Mouse (Mus musculus) cerebellum, adult 2 months (tissue): Measurements from ENCODE around the gene Crlf1. TPM values are rescaled to one million over a fixed set of nuclear protein-coding genes. Genes with fewer than 3 reads are reported as not detected.
"Not testable (repeated sequence)": the region's sequence is repeated elsewhere in the genome, so short reads cannot be mapped to it uniquely, and the experiment has no call there.

Experiments
- DNase-seq, 2 experiments: peaks; one replicate each; pipeline ENCODE4 v3.0.0; 2021
- H3K27ac ChIP-seq: fragments of 200-500 bp; 2 replicates; pipeline ENCODE4 v1.5.1; 2012; ENCODE audit warnings: low read length, control low read depth, inconsistent platforms; ENCODE audit not compliant: insufficient read depth
- H3K27me3 ChIP-seq: fragments of 200-500 bp; 2 replicates; pipeline ENCODE4 v1.6.1; 2012; ENCODE audit warnings: inconsistent platforms, mild to moderate bottlenecking, low read length, moderate library complexity; ENCODE audit not compliant: control insufficient read depth, insufficient read depth
- H3K4me1 ChIP-seq: fragments of 200-500 bp; 2 replicates; pipeline ENCODE4 v1.6.1; 2011; ENCODE audit warnings: low read length; ENCODE audit not compliant: control insufficient read depth, insufficient read depth
- H3K4me3 ChIP-seq: fragments of 200-500 bp; replicated peaks from 2 replicates; pipeline ENCODE3; 2011; ENCODE audit warnings: mild to moderate bottlenecking, low read depth, low read length, control low read depth; ENCODE audit not compliant: insufficient read depth
- CTCF ChIP-seq: fragments of 200-500 bp; IDR thresholded peaks from 2 replicates; pipeline ENCODE4 v1.5.1; 2011; ENCODE audit warnings: low read depth, mild to moderate bottlenecking, control low read depth, low read length, moderate library complexity, borderline replicate concordance; ENCODE audit not compliant: insufficient read depth
- POLR2A ChIP-seq: fragments of 200-500 bp; IDR thresholded peaks from 2 replicates; pipeline ENCODE4 v1.6.1; 2011; ENCODE audit warnings: low read length, control low read depth, borderline replicate concordance; ENCODE audit not compliant: insufficient read depth
- WGBS: fragments of 180-500 bp; shearing (Covaris S2); methylation state at CpG from one replicate; pipeline ENCODE4 v1.1.7; 2018; 5-methylcytosine and 5-hydroxymethylcytosine counted together
- polyA plus RNA-seq: library from polyadenylated mRNA; depleted of rRNA; stranded (reverse); fragments of >200 nt; gene quantifications from 2 replicates; pipeline ENCODE4 v1.2.3, GENCODE M21; 2012

Crlf1 gene
- polyA plus RNA-seq, 1 experiment = 4.0 TPM

DNA sequence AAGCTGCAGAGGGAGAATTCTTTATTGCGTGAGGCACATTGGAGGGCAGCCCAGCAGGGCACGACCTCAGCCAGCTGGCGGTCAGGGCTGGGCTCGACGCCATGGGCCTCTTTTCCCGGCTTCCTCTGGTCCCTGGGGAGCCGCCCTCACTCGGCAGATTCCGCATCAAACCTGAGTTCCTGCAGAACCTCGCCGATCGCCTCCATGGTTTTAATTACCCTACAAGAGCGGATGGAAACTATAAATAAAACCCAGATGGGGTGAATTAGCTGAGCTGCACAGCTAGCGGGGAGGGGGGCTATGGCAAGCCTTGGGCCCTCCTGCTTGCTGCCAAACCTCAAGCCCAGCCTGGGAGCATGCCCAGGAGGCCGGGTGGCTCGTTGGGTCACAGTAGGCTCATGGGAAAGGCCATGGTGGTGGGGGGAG lies 11.3 kb downstream of the Crlf1 start:
- Histone ChIP-seq H3K27me3 (no peaks in the 10 kb centered on the region), H3K4me3 (no peak overlapping the region), H3K27ac (no peak overlapping the region), H3K4me1 (peaks cover 31% of the 10 kb centered on the region)
- WGBS = 8% methylated on average over 16 of the region's 16 CpGs
- TF ChIP-seq POLR2A = no peak
- no peak for TF ChIP-seq CTCF
- DNase-seq = peak; percentile 62 to 67

GRCm38 (mm10) chr8:70504851-70505250 lies 11.9 kb downstream of the Crlf1 start:
- Histone ChIP-seq H3K27me3 (no peaks in the 10 kb centered on the region), H3K4me3 (no peak overlapping the region), H3K27ac (no peak overlapping the region), H3K4me1 (peaks cover 33% of the 10 kb centered on the region)
- DNase-seq = peak; percentile 79 to 86
- TF ChIP-seq POLR2A (no peak), CTCF (peak; percentile 87)
- WGBS = 49% methylated on average over 3 of the region's 3 CpGs

DNA sequence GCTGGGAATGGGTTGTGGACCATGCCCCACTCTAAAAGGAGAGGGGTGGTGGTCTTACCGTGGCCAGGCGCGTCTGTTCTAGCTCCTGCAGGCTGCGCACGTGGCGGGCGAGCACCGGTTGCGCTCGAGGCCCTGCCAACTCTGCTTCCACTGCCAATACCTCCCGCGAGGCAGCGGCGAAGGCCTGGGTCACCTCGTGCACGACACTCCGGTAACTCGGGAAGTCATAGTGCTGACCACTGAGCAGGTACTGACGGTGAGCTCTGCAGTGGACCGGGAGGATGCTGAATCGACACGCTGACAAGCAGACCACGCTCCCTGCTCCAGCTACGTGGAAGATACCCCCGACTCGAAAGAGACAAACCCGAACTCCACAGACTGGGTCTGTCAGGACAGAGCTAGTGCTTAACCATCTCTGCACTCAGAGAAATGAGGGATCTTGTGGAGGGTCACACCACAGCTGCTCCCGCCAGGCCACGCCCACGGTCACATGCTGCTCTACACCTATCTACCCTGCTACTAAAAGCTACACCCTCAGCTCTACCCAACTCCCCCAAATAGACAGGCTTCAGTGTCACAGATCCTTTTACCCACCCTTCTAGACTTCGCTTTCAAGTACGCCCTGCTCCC lies 12.9 kb downstream of the Crlf1 start:
- WGBS = 5% methylated on average over 32 of the region's 32 CpGs
- Histone ChIP-seq H3K27me3 (no peaks in the 10 kb centered on the region), H3K27ac (no peak overlapping the region), H3K4me1 (peaks cover 33% of the 10 kb centered on the region), H3K4me3 (peak overlapping the region; percentile 72)
- no peak for TF ChIP-seq POLR2A
- no peak for TF ChIP-seq CTCF
- peak in 1 of 2 experiments; percentile 45 for DNase-seq

GRCm38 (mm10) chr8:70506328-70507026 lies 13.5 kb downstream of the Crlf1 start, which contains the start of gene Rex1bd:
Rex1bd (minus strand) TSS chr8:70506752.
- Histone ChIP-seq H3K4me1 (peaks cover 27% of the 10 kb centered on the region), H3K4me3 (peak within 1 kb of the TSS; percentile 72)

DNA sequence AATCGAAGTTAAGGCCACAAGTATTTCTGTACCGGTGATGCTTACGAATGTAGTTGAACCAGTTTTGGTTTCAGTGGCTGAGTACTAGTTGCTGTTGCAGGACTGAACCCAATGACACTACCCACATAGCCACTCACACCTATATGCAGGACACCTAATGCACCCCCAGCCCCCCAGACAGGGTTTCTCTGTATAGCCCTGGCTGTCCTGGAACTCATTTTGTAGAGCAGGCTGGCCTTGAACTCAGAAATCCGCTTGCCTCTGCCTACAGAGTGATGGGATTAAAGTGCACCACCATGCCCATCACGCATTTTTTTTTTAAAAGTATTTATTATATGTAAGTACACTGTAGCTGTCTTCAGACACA lies 14.1 kb downstream of the Crlf1 start:
- TF ChIP-seq POLR2A (no peak), CTCF (no peak)
- WGBS = 70% methylated on average over 5 of the region's 5 CpGs
- Histone ChIP-seq H3K4me3 (no peak overlapping the region), H3K27me3 (no peaks in the 10 kb centered on the region), H3K4me1 (peaks cover 23% of the 10 kb centered on the region), H3K27ac (no peak overlapping the region)
- DNase-seq = no peak

More at GRCm38 (mm10) chr8:70506328-70507026, 13.5 kb downstream of the Crlf1 start, which contains the start of gene Rex1bd:
- Histone ChIP-seq H3K27me3 (no peaks in the 10 kb centered on the region), H3K27ac (no peak within 1 kb of the TSS)
- peak; percentile 69 for TF ChIP-seq CTCF
- peak; percentile 64 for TF ChIP-seq POLR2A
- 3% methylated on average over 40 of the region's 40 CpGs for WGBS
- DNase-seq = peak; percentile 93 to 96

GRCm38 (mm10) chr8:70509281-70509952 lies 16.5 kb downstream of the Crlf1 start:
- TF ChIP-seq POLR2A = no peak
- no peak for TF ChIP-seq CTCF
- WGBS = 9% methylated on average over 25 of the region's 25 CpGs

DNA sequence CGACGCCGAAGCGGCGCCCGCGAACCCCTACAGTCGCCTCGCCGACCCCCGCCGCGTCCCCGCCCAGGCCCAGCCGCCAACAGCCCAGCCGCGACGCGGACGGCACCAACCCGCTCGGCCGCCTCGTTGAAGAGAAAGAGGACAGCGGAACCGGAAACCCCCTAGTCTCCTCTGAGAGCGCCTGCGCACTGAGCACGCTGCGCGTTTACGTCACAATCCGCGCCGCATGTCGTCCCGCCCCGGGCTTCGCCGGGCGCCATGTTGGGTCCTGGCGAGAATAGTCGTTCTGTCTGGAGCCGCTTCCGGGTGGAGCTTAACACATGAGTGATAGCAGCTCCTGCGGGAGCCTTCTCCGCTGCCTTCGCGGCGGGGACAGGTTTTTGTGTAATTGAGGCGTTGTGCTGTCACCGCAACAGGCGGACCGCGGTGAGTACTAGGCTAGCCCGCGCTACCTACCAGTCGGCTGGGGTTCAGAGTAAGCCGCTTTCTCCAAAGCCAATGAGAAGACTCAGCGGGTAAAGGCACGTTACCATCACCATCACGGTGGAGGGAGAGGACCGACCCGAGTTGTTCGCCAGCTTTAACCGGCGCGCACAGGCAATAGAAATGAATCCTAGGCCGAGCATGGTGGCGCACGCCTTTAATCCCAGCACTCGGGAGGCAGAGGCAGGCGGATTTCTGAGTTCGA lies 17.4 kb downstream of the Crlf1 start, which contains the start of gene Uba52:
Uba52 (minus strand) TSS at position 574 of the 688 bp plus-strand sequence.
- Histone ChIP-seq H3K4me3 (peak within 1 kb of the TSS; percentile 94), H3K27me3 (no peaks in the 10 kb centered on the region), H3K4me1 (peaks cover 19% of the 10 kb centered on the region), H3K27ac (peak within 1 kb of the TSS; percentile 83)
- TF ChIP-seq POLR2A = peak; percentile 84
- TF ChIP-seq CTCF = no peak
- DNase-seq = peak; percentile 98
- WGBS = 1% methylated on average over 74 of the region's 74 CpGs

More at GRCm38 (mm10) chr8:70509281-70509952, 16.5 kb downstream of the Crlf1 start:
- Histone ChIP-seq H3K4me1 (peaks cover 19% of the 10 kb centered on the region), H3K27ac (peak overlapping the region; percentile 37; the same call in 1 of the 2 replicates), H3K4me3 (peak overlapping the region; percentile 77), H3K27me3 (no peaks in the 10 kb centered on the region)
- no peak for DNase-seq

DNA sequence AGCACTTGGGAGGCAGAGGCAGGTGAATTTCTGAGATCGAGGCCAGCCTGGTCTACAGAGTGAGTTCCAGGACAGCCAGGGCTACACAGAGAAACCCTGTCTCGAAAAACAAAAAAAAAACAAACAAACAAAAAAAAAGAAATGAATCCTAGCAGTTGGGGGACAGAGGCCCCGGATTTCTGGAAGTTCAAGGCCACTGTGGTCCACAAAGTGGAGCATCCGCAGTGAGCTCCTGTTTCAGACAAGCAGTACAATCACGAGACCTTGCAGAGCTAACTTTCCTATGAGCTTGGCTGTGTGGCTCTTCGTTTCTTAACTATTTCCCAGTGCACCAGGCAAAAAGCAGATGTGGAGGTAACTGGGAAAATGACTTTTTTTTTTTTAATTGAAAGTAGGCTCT lies 18.2 kb downstream of the Crlf1 start:
- Histone ChIP-seq H3K4me3 (peak overlapping the region; percentile 94), H3K4me1 (peaks cover 16% of the 10 kb centered on the region), H3K27ac (0 out of 2 replicates have a peak overlapping the region, but pooled peaks have one; percentile 83)
- not testable (repeated sequence) for H3K27me3 ChIP-seq, DNase-seq
- 77% methylated on average over 6 of the region's 6 CpGs for WGBS
